Mouse (Mus musculus) liver, embryonic 13.5 days (tissue): ENCODE results near the gene Tnrc18. TPM values are rescaled to one million over a fixed set of nuclear protein-coding genes. Genes with fewer than 3 reads are reported as not detected.

ENCODE experiments used
- ATAC-seq: fragments of 200-750 bp; cut with Nextera tagmentation; 2 replicates; pipeline ENCODE4 v1.8.0; 2017; ENCODE audit warnings: low read depth, mild to moderate bottlenecking, moderate number of reproducible peaks, moderate library complexity
- DNase-seq: peaks from one replicate; pipeline ENCODE4 v3.0.0; 2022
- H3K27ac ChIP-seq: fragments of 300-500 bp; sonication (generic); 2 replicates; pipeline ENCODE4 v1.5.1; 2015; ENCODE audit warnings: moderate library complexity, mild to moderate bottlenecking, inconsistent platforms
- H3K27me3 ChIP-seq: fragments of 300-500 bp; sonication (generic); 2 replicates; pipeline ENCODE4 v1.6.1; 2015; ENCODE audit warnings: mild to moderate bottlenecking, inconsistent platforms
- H3K36me3 ChIP-seq: fragments of 300-500 bp; sonication (generic); 2 replicates; pipeline ENCODE4 v1.6.1; 2015; ENCODE audit warnings: mild to moderate bottlenecking, inconsistent platforms
- H3K4me1 ChIP-seq: fragments of 300-500 bp; sonication (generic); replicated peaks from 2 replicates; pipeline ENCODE4 v1.6.1; 2015; ENCODE audit warnings: inconsistent platforms
- H3K4me2 ChIP-seq: fragments of 300-500 bp; sonication (generic); 2 replicates; pipeline ENCODE4 v1.6.1; 2015; ENCODE audit warnings: inconsistent platforms, mild to moderate bottlenecking, moderate library complexity
- H3K4me3 ChIP-seq: fragments of 300-500 bp; sonication (generic); replicated peaks from 2 replicates; pipeline ENCODE4 v1.5.1; 2015; ENCODE audit warnings: mild to moderate bottlenecking, inconsistent platforms
- H3K9ac ChIP-seq: fragments of 300-500 bp; sonication (generic); 2 replicates; pipeline ENCODE4 v1.6.1; 2015; ENCODE audit warnings: mild to moderate bottlenecking, inconsistent platforms
- H3K9me3 ChIP-seq: fragments of 300-500 bp; sonication (generic); replicated peaks from 2 replicates; pipeline ENCODE4 v1.6.1; 2016; ENCODE audit warnings: inconsistent platforms
- WGBS: fragments of 180-500 bp; shearing (Covaris S2); methylation state at CpG from one replicate; pipeline ENCODE4 v1.1.7; 2015; ENCODE audit not compliant: insufficient replicate concordance; 5-methylcytosine and 5-hydroxymethylcytosine counted together
- polyA plus RNA-seq: library from polyadenylated mRNA; unstranded; fragments of >200 nt; fragmentation: Nextera tagmentation; extraction: Ambion mirVana; gene quantifications from 2 replicates; pipeline ENCODE4 v1.2.1, GENCODE M21; 2015

Gene Tnrc18
- polyA plus RNA-seq, 1 experiment from 2014 or later = 2.4 TPM

DNA sequence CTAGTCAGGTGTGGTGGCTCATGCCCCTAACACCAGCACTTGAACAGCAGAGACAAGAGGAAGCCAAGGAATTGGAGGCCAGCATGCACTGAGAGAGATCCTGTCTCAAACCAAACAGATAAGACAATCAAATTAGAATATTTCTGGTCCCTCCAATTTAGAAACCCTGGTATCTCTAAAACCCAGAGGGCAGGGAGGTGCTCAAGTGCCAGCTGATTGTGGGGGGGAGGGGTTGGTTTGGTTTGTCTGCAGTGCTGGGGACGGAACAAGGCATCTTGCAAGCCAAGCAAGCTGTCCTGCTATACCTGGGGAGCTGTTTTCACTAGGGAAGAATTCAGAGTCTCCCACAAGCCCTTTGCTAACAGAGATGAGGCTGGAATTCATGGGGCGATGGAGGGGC, 15.5 kb downstream of the Tnrc18 start:
- no peaks in the 10 kb centered on the region for H3K27me3 ChIP-seq
- H3K9ac ChIP-seq = peak overlapping the region; percentile 66
- peaks cover 74% of the 10 kb centered on the region for H3K4me1 ChIP-seq
- peak overlapping the region; percentile 94 for H3K27ac ChIP-seq
- no peaks in the 10 kb centered on the region for H3K36me3 ChIP-seq
- ATAC-seq (peak; percentile 87), DNase-seq (peak; percentile 72)
- WGBS = 40% methylated on average over 2 of the region's 2 CpGs
- no peaks in the 10 kb centered on the region for H3K9me3 ChIP-seq
- H3K4me3 ChIP-seq = peak overlapping the region; percentile 43
- peak overlapping the region; percentile 66 for H3K4me2 ChIP-seq

DNA sequence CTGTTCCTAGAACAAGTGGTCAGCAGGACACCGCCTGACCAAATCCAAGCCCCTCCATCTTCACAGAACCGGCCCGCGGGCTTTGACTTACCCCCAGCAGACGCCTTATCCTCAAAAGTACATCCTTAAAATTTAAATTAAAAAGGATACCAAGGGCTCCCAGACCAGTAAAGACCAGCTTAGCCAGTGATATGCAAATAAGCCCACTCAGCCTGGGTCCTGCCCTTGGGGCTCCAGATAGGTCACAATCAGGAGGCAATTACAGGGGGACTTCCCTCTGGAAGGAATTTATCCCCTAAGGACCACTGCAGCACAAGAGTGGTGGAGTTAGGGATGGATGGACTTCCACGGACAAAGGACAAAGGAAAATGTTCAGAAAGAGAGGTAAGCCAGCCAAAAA, 16.8 kb downstream of the Tnrc18 start:
- Histone ChIP-seq H3K9ac (peak overlapping the region; percentile 68), H3K4me2 (peak overlapping the region; percentile 66), H3K4me1 (peaks cover 86% of the 10 kb centered on the region), H3K36me3 (no peaks in the 10 kb centered on the region), H3K9me3 (no peaks in the 10 kb centered on the region), H3K27ac (peak overlapping the region; percentile 94), H3K27me3 (no peaks in the 10 kb centered on the region), H3K4me3 (peak overlapping the region; percentile 44; the same call in 1 of the 2 replicates)
- ATAC-seq (no peak), DNase-seq (no peak)
- 17% methylated on average over 6 of the region's 6 CpGs for WGBS

DNA sequence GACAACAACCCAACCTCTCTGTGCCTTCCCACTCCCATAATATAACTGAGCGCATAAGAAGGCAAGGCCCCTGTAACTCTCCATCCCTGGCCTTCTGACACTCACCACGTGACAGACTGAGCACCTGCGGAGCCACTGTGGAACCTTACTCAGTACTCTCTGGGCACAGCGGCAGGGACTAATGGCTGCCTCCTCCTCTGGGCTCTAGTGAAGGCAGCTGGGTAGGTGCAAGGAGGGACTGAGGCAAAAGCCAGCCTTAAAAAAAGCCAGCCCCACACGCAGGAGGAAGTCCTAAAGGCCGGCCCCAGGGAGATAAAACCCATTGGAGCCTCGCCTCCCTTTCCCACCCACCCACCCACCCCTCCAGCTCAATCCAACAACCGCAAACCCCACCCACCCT, 17.3 kb downstream of the Tnrc18 start:
- Histone ChIP-seq H3K9ac (peak overlapping the region; percentile 68), H3K4me1 (peaks cover 89% of the 10 kb centered on the region)
- 15% methylated on average over 8 of the region's 8 CpGs for WGBS

DNA sequence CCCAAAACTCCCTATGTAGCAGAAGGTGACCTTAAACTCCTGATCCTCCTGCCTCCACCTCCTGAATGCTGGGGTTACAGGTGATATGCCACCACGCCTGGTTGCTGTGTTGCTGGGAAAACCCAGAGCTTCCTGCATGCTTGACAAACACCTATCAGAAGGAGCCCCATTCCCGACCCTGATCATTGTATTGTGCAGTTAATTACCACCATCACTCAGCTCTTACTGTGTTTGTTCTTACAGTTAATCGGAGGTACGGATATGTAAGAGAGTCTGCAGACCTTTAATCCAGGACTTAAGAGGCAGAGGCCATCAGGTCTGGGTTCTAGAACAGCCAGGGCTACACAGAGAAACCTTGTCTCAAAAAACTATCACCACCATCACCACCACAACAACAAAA, 18.2 kb downstream of the Tnrc18 start:
- H3K4me3 ChIP-seq = peak overlapping the region; percentile 44
- no peaks in the 10 kb centered on the region for H3K9me3 ChIP-seq
- peaks cover 95% of the 10 kb centered on the region for H3K4me1 ChIP-seq
- no peak for DNase-seq
- peak overlapping the region; percentile 0; the same call in 1 of the 2 replicates for H3K27ac ChIP-seq
- H3K27me3 ChIP-seq = no peaks in the 10 kb centered on the region
- no peak for ATAC-seq
- peak overlapping the region; percentile 68 for H3K9ac ChIP-seq
- peak overlapping the region; percentile 66 for H3K4me2 ChIP-seq
- H3K36me3 ChIP-seq = no peaks in the 10 kb centered on the region
- WGBS = 62% methylated on average over 4 of the region's 4 CpGs

More for the DNA sequence above, 17.3 kb downstream of the Tnrc18 start:
- H3K4me3 ChIP-seq = peak overlapping the region; percentile 44
- peak overlapping the region; percentile 66 for H3K4me2 ChIP-seq
- H3K9me3 ChIP-seq = no peaks in the 10 kb centered on the region
- ATAC-seq = peak; percentile 63
- peak; percentile 34 for DNase-seq
- H3K27ac ChIP-seq = peak overlapping the region; percentile 94
- no peaks in the 10 kb centered on the region for H3K36me3 ChIP-seq
- no peaks in the 10 kb centered on the region for H3K27me3 ChIP-seq

DNA sequence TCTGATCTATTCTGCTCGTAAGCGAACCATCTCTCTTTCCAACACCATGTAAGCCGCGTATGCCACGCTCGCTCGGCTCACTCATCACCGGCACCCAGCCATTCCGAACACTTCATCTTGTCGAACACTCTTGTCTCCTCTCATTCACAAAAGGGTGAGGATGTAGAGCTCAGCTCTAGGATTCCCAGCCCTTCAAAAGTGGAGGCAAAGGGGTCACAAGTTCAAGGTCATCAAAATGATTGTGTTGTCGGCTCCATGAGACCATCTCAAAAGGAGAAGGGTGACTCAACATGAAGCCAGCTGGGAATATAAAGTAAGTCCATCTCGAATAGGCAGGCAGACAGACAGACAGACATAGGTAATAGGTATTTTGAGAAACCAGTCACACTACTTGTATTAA, 19.3 kb downstream of the Tnrc18 start:
- no peaks in the 10 kb centered on the region for H3K36me3 ChIP-seq
- 86% methylated on average over 12 of the region's 12 CpGs for WGBS
- H3K4me3 ChIP-seq = no peak overlapping the region
- H3K27ac ChIP-seq = no peak overlapping the region
- H3K4me2 ChIP-seq = no peak overlapping the region
- no peak overlapping the region for H3K9ac ChIP-seq
- DNase-seq = no peak
- H3K4me1 ChIP-seq = peaks cover 96% of the 10 kb centered on the region
- no peaks in the 10 kb centered on the region for H3K27me3 ChIP-seq
- H3K9me3 ChIP-seq = no peaks in the 10 kb centered on the region
- ATAC-seq = no peak

DNA sequence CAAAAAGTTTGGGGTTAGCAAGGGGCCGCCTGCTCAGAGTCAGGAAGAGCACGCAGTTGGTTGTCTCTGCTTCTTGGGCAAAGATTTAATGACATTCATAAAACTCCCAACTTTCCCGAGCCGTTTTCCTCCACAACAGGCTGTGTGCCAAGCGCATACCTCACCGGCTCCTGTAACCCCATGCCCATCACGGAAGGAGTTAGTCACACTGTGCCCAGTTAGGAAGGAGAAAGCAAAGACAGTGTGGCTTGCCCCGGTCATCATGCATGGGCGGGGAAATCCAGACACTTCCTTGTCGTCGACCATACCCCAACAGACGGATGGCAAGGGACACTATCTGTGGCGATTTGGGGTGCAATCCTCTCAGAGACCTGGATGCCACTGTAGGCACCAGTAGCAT, 19.8 kb downstream of the Tnrc18 start:
- H3K9me3 ChIP-seq = no peaks in the 10 kb centered on the region
- H3K4me2 ChIP-seq = no peak overlapping the region
- WGBS = 78% methylated on average over 13 of the region's 13 CpGs
- no peak for ATAC-seq
- H3K36me3 ChIP-seq = no peaks in the 10 kb centered on the region
- H3K4me1 ChIP-seq = peaks cover 96% of the 10 kb centered on the region
- DNase-seq = no peak
- H3K27me3 ChIP-seq = no peaks in the 10 kb centered on the region
- no peak overlapping the region for H3K9ac ChIP-seq
- H3K27ac ChIP-seq = no peak overlapping the region
- H3K4me3 ChIP-seq = no peak overlapping the region

DNA sequence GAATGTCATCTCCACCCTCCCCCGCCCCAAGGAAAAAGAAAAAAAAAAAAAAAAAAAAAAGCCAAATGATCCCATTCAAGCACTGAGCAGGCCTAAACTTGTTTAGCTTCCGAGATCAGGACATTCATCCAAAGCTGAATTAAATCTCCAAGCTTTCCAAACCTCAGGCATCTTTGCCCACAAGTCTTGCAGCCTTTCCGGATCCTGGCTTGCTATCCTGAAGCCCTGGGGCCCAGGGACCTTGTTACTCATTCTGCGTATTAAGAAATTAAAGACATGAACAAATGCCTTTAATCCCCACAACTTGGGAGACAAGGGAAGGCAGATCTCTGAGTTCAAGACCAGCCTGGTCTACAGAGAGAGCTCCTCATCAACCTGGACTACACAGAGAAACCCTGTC, 20.5 kb downstream of the Tnrc18 start:
- no peaks in the 10 kb centered on the region for H3K9me3 ChIP-seq
- H3K36me3 ChIP-seq = no peaks in the 10 kb centered on the region
- peaks cover 93% of the 10 kb centered on the region for H3K4me1 ChIP-seq
- no peak overlapping the region for H3K4me2 ChIP-seq
- ATAC-seq = no peak
- no peaks in the 10 kb centered on the region for H3K27me3 ChIP-seq
- H3K9ac ChIP-seq = no peak overlapping the region
- no peak for DNase-seq
- WGBS = 84% methylated on average over 4 of the region's 4 CpGs
- no peak overlapping the region for H3K27ac ChIP-seq
- H3K4me3 ChIP-seq = no peak overlapping the region

DNA sequence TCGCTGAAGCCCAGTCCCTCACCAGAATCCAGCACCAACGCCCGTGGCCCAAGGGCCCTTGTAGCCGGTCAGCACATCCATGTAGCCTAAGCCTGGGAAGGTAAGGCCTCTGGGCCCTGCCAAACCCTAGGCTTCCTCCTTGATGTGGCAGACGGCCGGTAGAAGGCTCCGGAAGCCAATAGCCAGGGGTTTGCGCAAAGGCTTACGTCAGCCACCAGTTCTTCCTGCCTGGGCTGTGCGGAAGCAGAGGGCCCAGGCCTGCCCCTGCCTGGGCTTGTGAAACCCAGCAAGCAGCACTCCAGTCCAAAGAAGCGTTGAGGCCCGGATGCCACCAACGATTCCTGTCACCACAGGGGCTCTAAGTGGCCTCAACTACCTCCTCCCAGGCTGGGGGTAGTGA, 22.9 kb downstream of the Tnrc18 start:
- H3K27me3 ChIP-seq = no peaks in the 10 kb centered on the region
- peak overlapping the region; percentile 4 for H3K4me3 ChIP-seq
- H3K27ac ChIP-seq = peak overlapping the region; percentile 53
- ATAC-seq (peak; percentile 66), DNase-seq (no peak)
- peaks cover 5% of the 10 kb centered on the region for H3K36me3 ChIP-seq
- H3K9ac ChIP-seq = peak overlapping the region; percentile 40
- peak overlapping the region; percentile 49 for H3K4me2 ChIP-seq
- no peaks in the 10 kb centered on the region for H3K9me3 ChIP-seq
- WGBS = 44% methylated on average over 13 of the region's 13 CpGs
- peaks cover 73% of the 10 kb centered on the region for H3K4me1 ChIP-seq

DNA sequence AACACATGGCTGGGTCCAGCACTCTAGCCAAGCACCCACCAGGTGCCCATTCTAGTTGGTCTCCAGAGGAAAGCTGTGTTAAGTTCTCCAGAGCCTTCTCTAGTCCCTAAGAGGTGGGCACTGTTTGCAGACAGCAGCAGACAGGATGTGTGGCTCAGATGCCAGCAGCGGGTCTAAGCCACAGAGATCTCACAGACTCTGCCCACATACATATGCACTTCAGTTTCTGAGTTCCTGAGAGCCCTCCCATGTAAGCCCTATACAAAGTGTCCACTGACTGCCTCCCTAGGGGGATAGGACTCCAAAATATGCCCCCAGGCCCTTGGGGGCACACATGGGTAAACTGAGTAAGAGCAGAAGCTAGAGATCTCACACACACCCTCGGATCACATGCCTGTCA, 23.3 kb downstream of the Tnrc18 start:
- H3K4me1 ChIP-seq = peaks cover 68% of the 10 kb centered on the region
- H3K9ac ChIP-seq = peak overlapping the region; percentile 40
- H3K4me2 ChIP-seq = peak overlapping the region; percentile 49
- no peaks in the 10 kb centered on the region for H3K27me3 ChIP-seq
- ATAC-seq = no peak
- H3K27ac ChIP-seq = peak overlapping the region; percentile 53
- 30% methylated on average over 2 of the region's 2 CpGs for WGBS
- no peaks in the 10 kb centered on the region for H3K9me3 ChIP-seq
- H3K36me3 ChIP-seq = peaks cover 9% of the 10 kb centered on the region
- H3K4me3 ChIP-seq = peak overlapping the region; percentile 4
- no peak for DNase-seq

DNA sequence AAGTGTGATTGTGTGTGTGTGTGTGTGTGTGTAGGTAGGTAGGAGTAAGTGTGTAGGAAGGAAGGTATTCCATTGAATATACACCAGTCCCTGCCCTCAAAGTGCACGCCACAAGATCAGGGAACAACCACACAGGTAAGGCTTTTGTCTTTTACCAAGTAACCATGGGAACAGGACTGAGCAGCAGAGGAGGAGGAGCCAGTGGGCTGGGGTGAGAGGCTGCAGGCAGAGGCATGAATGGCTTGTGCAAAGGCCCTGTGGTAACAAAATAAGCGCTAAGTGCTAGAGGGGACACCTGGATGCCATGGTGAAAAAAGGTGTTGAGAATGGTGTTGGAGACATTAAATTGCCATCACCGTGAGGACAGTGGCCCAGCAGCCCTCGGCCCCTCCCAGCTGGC, 24.9 kb downstream of the Tnrc18 start:
- H3K9ac ChIP-seq = no peak overlapping the region
- H3K27ac ChIP-seq = no peak overlapping the region
- H3K4me1 ChIP-seq = peaks cover 53% of the 10 kb centered on the region
- WGBS = 79% methylated on average over 4 of the region's 4 CpGs
- H3K36me3 ChIP-seq = peaks cover 24% of the 10 kb centered on the region
- no peak for DNase-seq
- no peak for ATAC-seq
- no peaks in the 10 kb centered on the region for H3K27me3 ChIP-seq
- H3K9me3 ChIP-seq = peaks cover 10% of the 10 kb centered on the region
- H3K4me2 ChIP-seq = no peak overlapping the region
- H3K4me3 ChIP-seq = no peak overlapping the region

DNA sequence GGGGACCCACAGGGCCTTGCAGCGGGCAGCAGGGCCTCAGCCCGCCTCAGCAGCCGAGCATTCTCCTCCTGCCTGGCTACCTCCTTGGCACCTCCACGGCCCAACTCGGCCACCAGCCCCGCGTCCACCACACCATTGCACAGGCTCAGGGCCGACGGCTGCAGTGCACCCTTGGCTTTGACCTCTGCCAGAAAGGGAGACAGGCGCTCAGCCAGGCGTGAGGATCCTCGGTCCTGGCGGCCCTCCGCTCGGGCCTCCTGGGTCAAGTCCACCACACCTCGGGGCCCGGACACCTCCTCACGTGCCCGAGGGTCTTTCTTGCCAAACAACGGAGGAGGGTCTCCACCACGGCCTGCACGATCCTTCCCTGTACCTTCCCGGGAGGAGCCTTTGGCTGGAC, 29.2 kb downstream of the Tnrc18 start:
- no peak overlapping the region for H3K4me3 ChIP-seq
- no peak overlapping the region for H3K9ac ChIP-seq
- ATAC-seq = no peak
- DNase-seq = no peak
- H3K4me1 ChIP-seq = peaks cover 21% of the 10 kb centered on the region
- H3K36me3 ChIP-seq = peaks cover 48% of the 10 kb centered on the region
- H3K27me3 ChIP-seq = no peaks in the 10 kb centered on the region
- peaks cover 12% of the 10 kb centered on the region for H3K9me3 ChIP-seq
- 93% methylated on average over 23 of the region's 23 CpGs for WGBS
- H3K4me2 ChIP-seq = no peak overlapping the region
- no peak overlapping the region for H3K27ac ChIP-seq

DNA sequence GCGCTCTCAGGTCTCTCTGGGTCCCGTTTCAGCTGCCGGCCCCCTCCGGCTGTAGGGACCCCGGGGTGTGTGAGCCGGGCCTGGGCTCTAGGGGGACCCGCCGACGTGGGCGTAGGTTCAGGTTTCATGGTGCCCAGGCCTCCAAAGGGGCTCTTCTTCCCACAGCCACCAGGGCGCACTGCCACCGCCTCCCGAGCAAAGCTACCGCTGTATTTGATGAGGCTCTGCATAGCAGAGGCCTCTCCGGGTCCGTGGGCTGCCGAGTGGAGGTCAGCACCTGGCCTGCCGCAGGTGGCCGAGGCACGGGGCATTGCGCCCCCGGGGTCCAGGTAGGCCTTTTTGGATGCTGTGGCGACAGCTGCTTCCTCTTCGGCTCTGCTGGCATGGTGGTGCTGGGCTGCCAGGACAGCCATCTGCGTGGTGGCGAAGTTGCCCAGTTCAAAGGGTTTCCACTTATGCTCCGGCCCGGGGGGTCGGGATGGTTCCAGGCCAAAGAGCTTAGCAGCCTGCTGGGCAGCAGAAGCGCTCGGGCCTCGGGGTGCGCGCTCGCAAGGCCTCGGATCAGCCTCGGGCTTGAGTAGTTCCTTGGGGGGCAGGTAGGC, 30.1 kb downstream of the Tnrc18 start:
- 89% methylated on average over 37 of the region's 37 CpGs for WGBS
- Histone ChIP-seq H3K9me3 (peaks cover 12% of the 10 kb centered on the region), H3K9ac (no peak overlapping the region), H3K4me2 (no peak overlapping the region), H3K36me3 (peaks cover 48% of the 10 kb centered on the region), H3K4me3 (no peak overlapping the region), H3K4me1 (peaks cover 20% of the 10 kb centered on the region), H3K27ac (no peak overlapping the region), H3K27me3 (no peaks in the 10 kb centered on the region)
- ATAC-seq = no peak
- no peak for DNase-seq
